Mouse (Mus musculus): ENCODE measurements around the gene Sik3. TPM values are rescaled to one million over a fixed set of nuclear protein-coding genes. Genes with fewer than 3 reads are reported as not detected.

Sik3 gene
- polyA plus RNA-seq, 1 experiment from 2014 or later = 5.2 TPM

DNA sequence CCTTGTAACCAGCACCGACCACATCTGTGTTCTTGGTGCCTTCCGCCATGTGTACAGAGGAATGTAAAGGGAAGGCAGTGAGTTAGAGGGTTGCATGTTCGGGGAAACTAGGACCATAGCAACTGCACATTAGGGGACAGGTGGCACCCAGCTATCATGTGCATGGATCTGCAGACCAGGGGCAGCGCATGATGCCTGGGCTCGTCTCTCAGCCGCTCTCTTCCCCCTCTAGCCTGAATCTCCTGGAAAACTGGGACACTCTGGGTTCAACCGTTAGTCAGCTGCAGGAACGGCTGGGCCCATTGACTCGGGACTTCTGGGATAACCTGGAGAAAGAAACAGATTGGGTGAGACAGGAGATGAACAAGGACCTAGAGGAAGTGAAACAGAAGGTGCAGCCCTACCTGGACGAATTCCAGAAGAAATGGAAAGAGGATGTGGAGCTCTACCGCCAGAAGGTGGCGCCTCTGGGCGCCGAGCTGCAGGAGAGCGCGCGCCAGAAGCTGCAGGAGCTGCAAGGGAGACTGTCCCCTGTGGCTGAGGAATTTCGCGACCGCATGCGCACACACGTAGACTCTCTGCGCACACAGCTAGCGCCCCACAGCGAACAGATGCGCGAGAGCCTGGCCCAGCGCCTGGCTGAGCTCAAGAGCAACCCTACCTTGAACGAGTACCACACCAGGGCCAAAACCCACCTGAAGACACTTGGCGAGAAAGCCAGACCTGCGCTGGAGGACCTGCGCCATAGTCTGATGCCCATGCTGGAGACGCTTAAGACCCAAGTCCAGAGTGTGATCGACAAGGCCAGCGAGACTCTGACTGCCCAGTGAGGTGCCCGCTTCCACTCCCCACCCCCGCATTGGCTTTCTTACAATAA, 217.2 kb downstream of the Sik3 start:
- ATAC-seq (ENCODE audit: low read depth) = peak; percentile 95
- peak overlapping the region; percentile 33 for H3K9ac ChIP-seq (ENCODE audit: low read length)
- WGBS = 14% methylated on average over 37 of the region's 37 CpGs

DNA sequence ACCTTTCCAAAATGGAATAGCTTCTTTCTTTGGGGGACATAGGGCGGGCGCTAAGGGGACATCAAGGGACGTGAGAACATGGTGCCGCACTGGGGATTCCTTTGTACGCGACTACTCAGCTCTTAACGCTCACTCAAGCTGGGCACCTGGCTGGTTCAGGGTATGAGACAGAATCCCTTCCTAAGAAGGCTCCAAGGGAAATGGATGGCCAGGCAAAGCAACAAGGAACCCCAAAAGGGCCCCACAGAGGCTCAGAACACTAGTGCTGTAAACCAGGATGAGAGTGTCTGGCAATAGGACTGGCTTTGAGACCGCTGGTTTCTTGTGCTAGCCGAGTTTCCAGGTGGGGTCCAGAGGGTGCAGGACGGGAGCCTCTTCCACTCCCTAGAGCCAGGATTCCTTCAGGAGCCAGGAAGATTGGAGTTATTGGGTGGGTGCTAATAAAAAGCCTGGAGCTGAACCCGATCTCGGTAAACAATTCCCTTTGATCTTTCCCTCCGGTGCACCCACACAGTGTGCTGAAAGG, 217.9 kb downstream of the Sik3 start:
- Histone ChIP-seq H3K9me3 (ENCODE audit: control insufficient read depth, low read length) (no peaks in the 10 kb centered on the region), H3K4me1 (replicated peaks; ENCODE audit: control insufficient read depth, insufficient read depth, low read length) (0 out of 2 replicates have a peak, but pooled peaks cover 5% of the 10 kb centered on the region), H3K9ac (ENCODE audit: low read length) (peak overlapping the region; percentile 33), H3K27ac (ENCODE audit: low read length) (no peak overlapping the region), H3K27me3 (ENCODE audit: control insufficient read depth, insufficient read depth, low read depth, low read length) (no peaks in the 10 kb centered on the region), H3K36me3 (ENCODE audit: control insufficient read depth, insufficient read depth, low read length) (no peaks in the 10 kb centered on the region), H3K4me3 (ENCODE audit: low read length) (peak overlapping the region; percentile 45), H3K4me2 (ENCODE audit: low read depth, low read length) (peak overlapping the region; percentile 74)
- 0 out of 2 replicates have a peak, but pooled peaks have one; percentile 8 for ATAC-seq (ENCODE audit: low read depth)
- 16% methylated on average over 13 of the region's 13 CpGs for WGBS

More for the DNA sequence above, 217.2 kb downstream of the Sik3 start:
- Histone ChIP-seq H3K4me1 (replicated peaks; ENCODE audit: control insufficient read depth, insufficient read depth, low read length) (0 out of 2 replicates have a peak, but pooled peaks cover 5% of the 10 kb centered on the region), H3K36me3 (ENCODE audit: control insufficient read depth, insufficient read depth, low read length) (no peaks in the 10 kb centered on the region), H3K27ac (ENCODE audit: low read length) (no peak overlapping the region), H3K4me3 (ENCODE audit: low read length) (peak overlapping the region; percentile 45), H3K9me3 (ENCODE audit: control insufficient read depth, low read length) (no peaks in the 10 kb centered on the region), H3K4me2 (ENCODE audit: low read depth, low read length) (peak overlapping the region; percentile 74), H3K27me3 (ENCODE audit: control insufficient read depth, insufficient read depth, low read depth, low read length) (no peaks in the 10 kb centered on the region)

DNA sequence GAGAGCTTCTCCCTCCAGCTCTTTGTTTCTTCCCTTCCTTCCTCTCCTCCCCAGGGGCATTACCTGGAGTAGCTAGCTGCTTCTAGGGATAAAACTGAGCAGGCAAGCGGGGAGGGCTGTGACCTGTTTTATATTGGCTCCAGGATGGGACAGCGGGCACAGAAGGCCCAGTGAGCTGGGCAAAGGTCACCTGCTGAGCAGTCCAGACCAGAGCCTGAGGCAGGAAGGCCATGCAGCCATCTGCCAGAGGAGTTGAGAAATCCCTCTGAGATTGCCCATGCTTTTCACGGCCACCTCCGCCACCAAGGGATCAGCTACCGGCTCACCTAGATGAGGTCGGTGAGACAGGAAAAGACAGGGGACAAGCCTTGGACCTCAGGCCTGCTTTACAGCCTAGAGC, 222.6 kb downstream of the Sik3 start:
- Histone ChIP-seq H3K4me3 (ENCODE audit: low read length) (no peak overlapping the region), H3K9ac (ENCODE audit: low read length) (no peak overlapping the region), H3K9me3 (ENCODE audit: control insufficient read depth, low read length) (no peaks in the 10 kb centered on the region), H3K4me1 (replicated peaks; ENCODE audit: control insufficient read depth, insufficient read depth, low read length) (0 out of 2 replicates have a peak, but pooled peaks cover 5% of the 10 kb centered on the region), H3K27me3 (ENCODE audit: control insufficient read depth, insufficient read depth, low read depth, low read length) (no peaks in the 10 kb centered on the region), H3K36me3 (ENCODE audit: control insufficient read depth, insufficient read depth, low read length) (no peaks in the 10 kb centered on the region), H3K27ac (ENCODE audit: low read length) (no peak overlapping the region), H3K4me2 (ENCODE audit: low read depth, low read length) (no peak overlapping the region)
- WGBS = 79% methylated on average over 6 of the region's 6 CpGs
- ATAC-seq (ENCODE audit: low read depth) = no peak

DNA sequence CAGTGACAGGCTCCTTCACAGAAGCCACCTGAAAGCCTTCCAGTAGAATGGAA, 222.8 kb downstream of the Sik3 start, which contains the start of gene Apoc3:
TSS of gene Apoc3 (minus strand) at position 41 of the 53 bp plus-strand sequence.
- no peak within 1 kb of the TSS for H3K9ac ChIP-seq (ENCODE audit: low read length)
- H3K4me3 ChIP-seq (ENCODE audit: low read length) = no peak within 1 kb of the TSS
- no peak within 1 kb of the TSS for H3K27ac ChIP-seq (ENCODE audit: low read length)
- H3K4me2 ChIP-seq (ENCODE audit: low read depth, low read length) = no peak within 1 kb of the TSS
- H3K36me3 ChIP-seq (ENCODE audit: control insufficient read depth, insufficient read depth, low read length) = no peaks in the 10 kb centered on the region
- 0 out of 2 replicates have a peak, but pooled peaks cover 2% of the 10 kb centered on the region for H3K4me1 ChIP-seq (replicated peaks; ENCODE audit: control insufficient read depth, insufficient read depth, low read length)
- no peaks in the 10 kb centered on the region for H3K9me3 ChIP-seq (ENCODE audit: control insufficient read depth, low read length)
- no peak for ATAC-seq (ENCODE audit: low read depth)
- H3K27me3 ChIP-seq (ENCODE audit: control insufficient read depth, insufficient read depth, low read depth, low read length) = no peaks in the 10 kb centered on the region

DNA sequence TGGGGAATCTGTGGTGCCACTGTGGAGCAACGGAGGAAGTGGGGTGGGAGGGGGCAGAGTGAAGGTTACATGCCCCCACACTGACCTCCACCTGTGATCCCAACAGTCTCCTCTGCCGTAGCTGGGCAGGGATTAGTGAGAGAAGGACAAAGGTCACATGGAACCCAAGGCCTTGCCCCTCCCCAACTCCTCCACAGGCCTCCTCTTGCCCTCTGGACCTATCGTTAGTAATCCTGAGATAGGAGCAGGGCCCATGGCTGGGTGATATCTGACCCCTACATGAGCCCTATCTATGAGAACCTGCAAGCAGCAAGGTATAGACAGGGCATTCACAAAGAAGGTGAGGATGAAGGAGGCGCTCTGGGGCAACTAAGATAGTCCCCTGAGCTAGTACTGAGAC, 223.0 kb downstream of the Sik3 start:
- Histone ChIP-seq H3K36me3 (ENCODE audit: control insufficient read depth, insufficient read depth, low read length) (no peaks in the 10 kb centered on the region), H3K27ac (ENCODE audit: low read length) (no peak overlapping the region), H3K4me3 (ENCODE audit: low read length) (no peak overlapping the region), H3K9ac (ENCODE audit: low read length) (no peak overlapping the region), H3K9me3 (ENCODE audit: control insufficient read depth, low read length) (no peaks in the 10 kb centered on the region), H3K4me2 (ENCODE audit: low read depth, low read length) (no peak overlapping the region), H3K27me3 (ENCODE audit: control insufficient read depth, insufficient read depth, low read depth, low read length) (no peaks in the 10 kb centered on the region), H3K4me1 (replicated peaks; ENCODE audit: control insufficient read depth, insufficient read depth, low read length) (0 out of 2 replicates have a peak, but pooled peaks cover under 1% of the 10 kb centered on the region)
- ATAC-seq (ENCODE audit: low read depth) = no peak
- 53% methylated on average over 4 of the region's 4 CpGs for WGBS

DNA sequence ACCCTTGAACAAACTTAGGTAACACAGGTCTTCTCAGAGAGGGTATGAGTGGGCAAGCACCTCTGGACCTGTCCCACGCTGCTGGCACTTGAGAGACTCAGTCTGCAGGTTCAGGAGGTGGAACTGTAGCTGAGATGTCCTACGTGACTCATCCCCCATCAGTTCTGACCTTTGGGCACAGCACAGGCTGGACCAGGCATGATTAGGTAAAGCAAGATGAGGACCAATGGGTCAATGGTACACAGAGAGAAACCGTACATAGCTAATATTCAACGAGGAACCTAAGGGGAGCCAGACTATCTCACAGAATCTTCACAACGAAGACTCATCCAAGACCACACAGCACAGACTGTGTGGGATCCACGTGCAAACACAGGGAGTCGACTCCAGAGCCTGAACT, 226.2 kb downstream of the Sik3 start:
- WGBS = 79% methylated on average over 7 of the region's 7 CpGs
- no peaks in the 10 kb centered on the region for H3K4me1 ChIP-seq (replicated peaks; ENCODE audit: control insufficient read depth, insufficient read depth, low read length)
- no peak overlapping the region for H3K4me2 ChIP-seq (ENCODE audit: low read depth, low read length)
- H3K27me3 ChIP-seq (ENCODE audit: control insufficient read depth, insufficient read depth, low read depth, low read length) = no peaks in the 10 kb centered on the region
- H3K9ac ChIP-seq (ENCODE audit: low read length) = no peak overlapping the region
- no peaks in the 10 kb centered on the region for H3K36me3 ChIP-seq (ENCODE audit: control insufficient read depth, insufficient read depth, low read length)
- H3K27ac ChIP-seq (ENCODE audit: low read length) = no peak overlapping the region
- no peak for ATAC-seq (ENCODE audit: low read depth)
- H3K4me3 ChIP-seq (ENCODE audit: low read length) = no peak overlapping the region
- H3K9me3 ChIP-seq (ENCODE audit: control insufficient read depth, low read length) = no peaks in the 10 kb centered on the region

DNA sequence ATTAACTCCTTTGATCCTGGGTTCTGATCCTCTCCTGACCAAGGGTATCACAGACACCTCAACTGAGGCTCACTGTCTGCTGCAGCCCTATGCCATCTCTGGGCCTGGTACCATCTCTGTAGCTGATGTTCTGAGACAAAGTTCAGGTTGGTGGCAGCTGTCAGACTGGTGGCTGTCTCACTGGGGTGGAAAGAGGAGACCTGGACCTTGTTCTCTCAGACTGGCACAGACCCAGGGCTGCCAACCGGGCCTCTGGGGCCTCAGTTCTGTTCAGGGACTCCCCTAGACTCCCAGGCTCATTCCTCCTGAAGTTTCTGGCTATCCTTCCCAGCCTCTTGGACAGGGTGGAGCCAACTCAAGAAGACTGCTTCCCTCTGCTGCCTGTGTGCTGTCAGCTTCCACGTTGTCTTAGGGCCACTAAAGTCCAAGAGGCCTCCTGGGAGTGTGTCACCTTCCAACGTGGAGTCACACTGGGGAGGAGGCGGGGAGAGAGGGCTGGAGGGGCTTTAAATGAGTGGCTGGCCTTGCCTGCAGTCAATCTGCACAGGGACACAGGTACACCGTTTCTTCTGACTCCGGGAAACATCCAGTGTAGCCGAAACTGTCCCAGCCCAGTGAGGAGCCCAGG, 228.0 kb downstream of the Sik3 start, which contains the start of gene Apoa4:
TSS of gene Apoa4 (plus strand) at position 171 of the 628 bp plus-strand sequence.
- 56% methylated on average over 7 of the region's 7 CpGs for WGBS
- ATAC-seq (ENCODE audit: low read depth) = no peak
- Histone ChIP-seq H3K4me3 (ENCODE audit: low read length) (no peak within 1 kb of the TSS), H3K27ac (ENCODE audit: low read length) (no peak within 1 kb of the TSS), H3K9ac (ENCODE audit: low read length) (no peak within 1 kb of the TSS), H3K27me3 (ENCODE audit: control insufficient read depth, insufficient read depth, low read depth, low read length) (no peaks in the 10 kb centered on the region), H3K9me3 (ENCODE audit: control insufficient read depth, low read length) (no peaks in the 10 kb centered on the region), H3K4me2 (ENCODE audit: low read depth, low read length) (no peak within 1 kb of the TSS), H3K4me1 (replicated peaks; ENCODE audit: control insufficient read depth, insufficient read depth, low read length) (no peaks in the 10 kb centered on the region), H3K36me3 (ENCODE audit: control insufficient read depth, insufficient read depth, low read length) (no peaks in the 10 kb centered on the region)

DNA sequence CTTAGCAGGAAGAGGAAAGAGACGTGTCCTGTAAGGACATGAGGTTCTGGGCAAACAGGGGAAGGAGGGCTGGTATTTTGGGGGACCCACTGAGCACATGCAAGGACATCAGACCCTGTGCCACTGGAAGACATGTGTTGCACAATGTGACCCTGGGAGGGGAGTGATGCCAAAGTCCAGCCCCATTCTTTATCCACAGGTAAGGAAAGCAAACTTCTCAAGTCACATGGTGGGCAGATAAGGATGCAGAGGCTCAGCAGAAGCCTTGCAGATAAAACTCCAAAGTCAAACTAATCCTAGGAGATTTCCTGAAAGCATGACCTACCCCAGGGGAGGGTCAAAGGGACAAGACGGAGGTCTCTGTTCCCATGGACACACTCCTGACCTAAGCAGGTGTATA, 229.2 kb downstream of the Sik3 start:
- Histone ChIP-seq H3K4me2 (ENCODE audit: low read depth, low read length) (no peak overlapping the region), H3K9me3 (ENCODE audit: control insufficient read depth, low read length) (no peaks in the 10 kb centered on the region), H3K27ac (ENCODE audit: low read length) (no peak overlapping the region), H3K27me3 (ENCODE audit: control insufficient read depth, insufficient read depth, low read depth, low read length) (no peaks in the 10 kb centered on the region), H3K9ac (ENCODE audit: low read length) (no peak overlapping the region), H3K4me1 (replicated peaks; ENCODE audit: control insufficient read depth, insufficient read depth, low read length) (no peaks in the 10 kb centered on the region), H3K36me3 (ENCODE audit: control insufficient read depth, insufficient read depth, low read length) (no peaks in the 10 kb centered on the region), H3K4me3 (ENCODE audit: low read length) (no peak overlapping the region)
- no peak for ATAC-seq (ENCODE audit: low read depth)
- 72% methylated on average over 2 of the region's 2 CpGs for WGBS

DNA sequence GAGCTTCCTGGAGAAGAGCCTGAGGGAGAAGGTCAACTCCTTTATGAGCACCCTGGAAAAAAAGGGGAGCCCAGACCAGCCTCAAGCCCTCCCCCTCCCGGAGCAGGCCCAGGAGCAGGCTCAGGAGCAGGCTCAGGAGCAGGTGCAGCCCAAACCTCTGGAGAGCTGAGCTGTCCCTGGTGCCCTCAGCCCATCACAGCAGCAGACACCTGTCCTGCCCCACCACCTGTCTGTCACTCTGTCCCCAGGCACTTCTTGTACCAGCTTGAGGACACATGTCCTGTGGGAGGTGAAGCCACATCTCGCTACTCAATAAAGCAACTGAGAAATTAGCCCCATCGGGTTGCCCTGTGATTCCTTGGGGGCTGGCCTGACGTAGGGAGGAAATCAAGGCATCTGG, 230.5 kb downstream of the Sik3 start:
- H3K27ac ChIP-seq (ENCODE audit: low read length) = no peak overlapping the region
- ATAC-seq (ENCODE audit: low read depth) = no peak

More for the DNA sequence above, 230.5 kb downstream of the Sik3 start:
- H3K9ac ChIP-seq (ENCODE audit: low read length) = no peak overlapping the region
- 70% methylated on average over 4 of the region's 4 CpGs for WGBS
- H3K36me3 ChIP-seq (ENCODE audit: control insufficient read depth, insufficient read depth, low read length) = no peaks in the 10 kb centered on the region
- no peaks in the 10 kb centered on the region for H3K27me3 ChIP-seq (ENCODE audit: control insufficient read depth, insufficient read depth, low read depth, low read length)
- H3K4me1 ChIP-seq (replicated peaks; ENCODE audit: control insufficient read depth, insufficient read depth, low read length) = no peaks in the 10 kb centered on the region
- H3K4me2 ChIP-seq (ENCODE audit: low read depth, low read length) = no peak overlapping the region
- H3K9me3 ChIP-seq (ENCODE audit: control insufficient read depth, low read length) = no peaks in the 10 kb centered on the region
- no peak overlapping the region for H3K4me3 ChIP-seq (ENCODE audit: low read length)
